Mouse (Mus musculus) liver, embryonic 16.5 days (tissue): ENCODE data around the gene Hecw1. TPM values are rescaled to one million over a fixed set of nuclear protein-coding genes. Genes with fewer than 3 reads are reported as not detected.

Source experiments
- ATAC-seq: fragments of 200-750 bp; cut with Nextera tagmentation; 2 replicates; pipeline ENCODE4 v1.8.0; 2017; ENCODE audit warnings: low read depth, mild to moderate bottlenecking, moderate number of reproducible peaks, moderate library complexity
- H3K27ac ChIP-seq: fragments of 300-500 bp; sonication (generic); 2 replicates; pipeline ENCODE4 v1.5.1; 2014; ENCODE audit warnings: mild to moderate bottlenecking, low read length
- H3K27me3 ChIP-seq: fragments of 300-500 bp; sonication (generic); 2 replicates; pipeline ENCODE4 v1.6.1; 2014; ENCODE audit warnings: low read depth, low read length, mixed read lengths; ENCODE audit not compliant: control insufficient read depth, insufficient read depth
- H3K36me3 ChIP-seq: fragments of 300-500 bp; sonication (generic); 2 replicates; pipeline ENCODE4 v1.6.1; 2014; ENCODE audit warnings: mild to moderate bottlenecking; ENCODE audit not compliant: control insufficient read depth, insufficient read depth
- H3K4me1 ChIP-seq: fragments of 300-500 bp; sonication (generic); 2 replicates; pipeline ENCODE4 v1.6.1; 2014; ENCODE audit warnings: low read depth, low read length, mixed read lengths; ENCODE audit not compliant: control insufficient read depth
- H3K4me2 ChIP-seq: fragments of 300-500 bp; sonication (generic); 2 replicates; pipeline ENCODE4 v1.6.1; 2014; ENCODE audit warnings: low read depth, low read length, mixed read lengths
- H3K4me3 ChIP-seq: fragments of 300-500 bp; sonication (generic); 2 replicates; pipeline ENCODE4 v1.5.1; 2014; ENCODE audit warnings: low read depth, mild to moderate bottlenecking, low read length
- H3K9ac ChIP-seq: fragments of 300-500 bp; sonication (generic); 2 replicates; pipeline ENCODE4 v1.6.1; 2014; ENCODE audit warnings: low read depth, low read length
- H3K9me3 ChIP-seq: fragments of 300-500 bp; sonication (generic); replicated peaks from 2 replicates; pipeline ENCODE4 v1.6.1; 2016; ENCODE audit warnings: low read length; ENCODE audit not compliant: control insufficient read depth
- WGBS: fragments of 180-500 bp; shearing (Covaris S2); extraction: QIAGEN DNeasy Blood & Tissue Kit; methylation state at CpG from one replicate; pipeline ENCODE4 v1.1.7; 2014; ENCODE audit not compliant: insufficient replicate concordance; 5-methylcytosine and 5-hydroxymethylcytosine counted together
- polyA plus RNA-seq: library from polyadenylated mRNA; unstranded; fragments of >200 nt; fragmentation: Nextera tagmentation; extraction: Ambion mirVana; gene quantifications from 2 replicates; pipeline ENCODE4 v1.2.1, GENCODE M21; 2015

Gene Hecw1
- polyA plus RNA-seq, 1 experiment from 2014 or later, result 0.02 TPM

DNA sequence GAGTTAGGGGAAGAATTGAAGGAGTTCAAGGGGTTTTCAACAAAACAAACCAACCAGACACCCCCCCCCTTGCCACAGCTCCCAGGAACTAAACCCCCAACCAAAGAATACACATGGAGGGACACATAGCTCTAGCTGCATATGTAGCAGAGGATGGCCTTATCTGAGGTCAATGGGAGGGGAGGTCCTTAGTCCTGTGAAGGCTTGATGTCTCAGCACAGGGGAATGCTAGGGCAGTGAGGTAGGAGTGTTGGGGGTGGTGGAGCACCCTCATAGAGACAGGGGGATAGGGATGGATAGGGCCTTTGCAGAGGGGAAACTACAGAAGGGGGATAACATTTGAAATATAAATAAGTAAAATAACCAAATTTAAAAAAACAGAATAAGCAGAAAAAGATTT is 9.1 kb downstream of the Hecw1 start:
- no peak for ATAC-seq
- Histone ChIP-seq H3K4me3 (no peak overlapping the region), H3K36me3 (no peaks in the 10 kb centered on the region), H3K4me1 (no peaks in the 10 kb centered on the region), H3K9me3 (no peaks in the 10 kb centered on the region), H3K27ac (no peak overlapping the region), H3K27me3 (no peaks in the 10 kb centered on the region), H3K4me2 (no peak overlapping the region), H3K9ac (no peak overlapping the region)

DNA sequence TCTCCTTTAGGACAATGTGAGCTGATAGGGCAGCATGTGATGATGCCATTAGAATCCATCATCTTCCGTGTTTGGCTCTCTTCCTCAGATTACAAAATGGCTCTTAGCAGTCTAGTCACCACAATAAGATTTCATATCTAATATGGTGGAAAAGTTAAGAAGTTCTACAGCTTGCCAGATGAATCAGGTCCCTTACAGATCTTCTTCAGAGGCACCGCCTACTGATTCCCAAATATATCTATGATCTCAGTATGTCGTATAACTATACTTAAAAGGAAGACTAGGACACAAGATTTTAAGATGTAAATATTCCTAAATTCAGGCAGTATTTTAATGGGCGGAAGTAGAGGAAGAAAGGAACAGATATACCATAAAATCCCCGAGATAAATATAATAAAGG is 16.3 kb downstream of the Hecw1 start:
- Histone ChIP-seq H3K36me3 (no peaks in the 10 kb centered on the region), H3K4me3 (no peak overlapping the region), H3K9ac (no peak overlapping the region), H3K27ac (no peak overlapping the region), H3K4me1 (no peaks in the 10 kb centered on the region), H3K4me2 (no peak overlapping the region), H3K9me3 (no peaks in the 10 kb centered on the region), H3K27me3 (no peaks in the 10 kb centered on the region)
- WGBS, result 61% methylated on average over 5 of the region's 5 CpGs
- ATAC-seq, result no peak

DNA sequence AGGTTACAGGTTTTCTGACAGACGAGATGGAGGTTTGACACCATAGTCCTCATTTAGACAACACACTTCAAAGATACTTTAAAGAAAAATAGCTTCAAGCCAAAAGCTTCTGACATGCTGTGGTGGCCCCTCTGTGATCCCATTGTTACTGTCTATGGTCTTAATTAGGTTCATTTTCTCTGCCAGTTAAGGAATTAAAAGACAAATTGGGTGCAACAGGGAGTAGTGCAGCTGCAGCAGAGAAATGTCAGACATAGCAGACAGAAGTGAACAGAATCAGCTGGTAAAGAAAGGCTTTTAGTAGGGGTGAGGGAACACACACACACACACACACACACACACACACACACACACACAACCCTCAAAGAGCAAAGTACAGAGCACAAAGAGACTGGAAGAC is 22.8 kb downstream of the Hecw1 start:
- H3K9me3 ChIP-seq, result no peaks in the 10 kb centered on the region
- H3K27me3 ChIP-seq, result no peaks in the 10 kb centered on the region
- no peak for ATAC-seq
- H3K27ac ChIP-seq, result no peak overlapping the region
- no peak overlapping the region for H3K9ac ChIP-seq
- WGBS, result 34% methylated on average over 1 of the region's 1 CpGs
- no peak overlapping the region for H3K4me2 ChIP-seq
- H3K4me3 ChIP-seq, result no peak overlapping the region
- H3K4me1 ChIP-seq, result no peaks in the 10 kb centered on the region
- H3K36me3 ChIP-seq, result no peaks in the 10 kb centered on the region

DNA sequence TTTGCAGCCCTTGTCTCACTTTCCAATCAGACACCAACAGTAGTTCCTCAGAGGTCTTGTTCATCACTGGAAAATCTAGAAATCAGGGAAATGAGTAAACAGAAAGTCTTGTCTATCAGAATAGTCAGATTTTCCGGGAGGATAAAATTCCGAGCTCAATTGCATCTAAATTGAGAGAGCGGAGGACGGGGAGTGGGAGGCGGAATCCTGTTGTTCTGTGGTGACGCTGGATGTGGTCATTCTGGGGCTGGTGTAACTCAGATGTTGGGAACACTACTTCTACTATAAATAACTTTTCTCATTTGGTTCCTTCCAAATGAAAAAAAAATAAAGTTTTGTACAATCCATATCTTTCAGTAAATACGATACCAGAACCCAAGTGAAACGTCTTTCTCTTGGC is 24.2 kb downstream of the Hecw1 start:
- Histone ChIP-seq H3K4me2 (no peak overlapping the region), H3K27me3 (no peaks in the 10 kb centered on the region), H3K4me3 (no peak overlapping the region), H3K36me3 (no peaks in the 10 kb centered on the region), H3K4me1 (no peaks in the 10 kb centered on the region), H3K9me3 (no peaks in the 10 kb centered on the region), H3K9ac (no peak overlapping the region), H3K27ac (no peak overlapping the region)
- no peak for ATAC-seq
- 72% methylated on average over 8 of the region's 8 CpGs for WGBS

DNA sequence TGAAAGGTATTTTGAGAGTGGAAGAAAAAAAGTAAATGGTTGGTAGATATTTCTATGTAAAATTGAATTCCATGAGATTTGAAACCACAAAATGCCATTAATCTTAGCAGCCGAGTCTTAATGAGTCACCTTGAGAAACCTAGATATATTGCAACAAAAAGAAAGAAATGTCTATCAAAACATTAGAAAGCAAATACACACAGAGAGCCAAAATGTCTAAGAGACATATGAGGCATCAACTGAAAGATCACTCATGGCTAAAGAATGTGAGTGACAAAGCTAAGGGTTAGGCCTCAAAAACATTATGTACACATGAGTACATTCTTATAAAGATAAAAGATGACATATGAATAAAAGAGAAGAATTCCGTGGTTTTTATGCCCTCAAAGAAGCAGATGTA is 26.1 kb downstream of the Hecw1 start:
- Histone ChIP-seq H3K36me3 (no peaks in the 10 kb centered on the region), H3K4me2 (no peak overlapping the region), H3K4me3 (no peak overlapping the region), H3K9me3 (no peaks in the 10 kb centered on the region), H3K27me3 (no peaks in the 10 kb centered on the region), H3K9ac (no peak overlapping the region), H3K4me1 (no peaks in the 10 kb centered on the region), H3K27ac (no peak overlapping the region)
- WGBS, result 49% methylated on average over 2 of the region's 2 CpGs
- no peak for ATAC-seq

DNA sequence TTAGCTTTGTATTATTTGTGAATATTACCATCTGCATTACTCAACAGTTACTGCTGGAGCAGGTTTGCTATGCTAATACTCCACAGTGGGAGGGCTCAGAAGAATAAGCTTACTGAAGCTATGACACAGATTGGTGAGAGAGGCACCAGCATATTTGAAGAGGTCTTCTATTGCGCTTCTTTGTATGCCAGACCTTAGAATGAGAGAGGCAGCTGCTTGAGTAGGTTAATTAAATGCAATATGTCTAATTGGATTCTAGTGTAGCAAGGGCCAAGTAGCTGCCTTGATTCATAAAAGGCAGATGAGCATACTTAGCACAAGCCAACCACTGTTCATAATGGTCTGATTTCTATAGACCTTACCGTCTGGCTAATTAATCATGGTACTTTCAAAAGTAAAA is 35.2 kb downstream of the Hecw1 start:
- Histone ChIP-seq H3K4me1 (no peaks in the 10 kb centered on the region), H3K4me2 (no peak overlapping the region), H3K27me3 (no peaks in the 10 kb centered on the region), H3K9me3 (no peaks in the 10 kb centered on the region), H3K27ac (no peak overlapping the region), H3K4me3 (no peak overlapping the region), H3K9ac (no peak overlapping the region), H3K36me3 (no peaks in the 10 kb centered on the region)
- WGBS, result 75% methylated on average over 2 of the region's 2 CpGs
- no peak for ATAC-seq

DNA sequence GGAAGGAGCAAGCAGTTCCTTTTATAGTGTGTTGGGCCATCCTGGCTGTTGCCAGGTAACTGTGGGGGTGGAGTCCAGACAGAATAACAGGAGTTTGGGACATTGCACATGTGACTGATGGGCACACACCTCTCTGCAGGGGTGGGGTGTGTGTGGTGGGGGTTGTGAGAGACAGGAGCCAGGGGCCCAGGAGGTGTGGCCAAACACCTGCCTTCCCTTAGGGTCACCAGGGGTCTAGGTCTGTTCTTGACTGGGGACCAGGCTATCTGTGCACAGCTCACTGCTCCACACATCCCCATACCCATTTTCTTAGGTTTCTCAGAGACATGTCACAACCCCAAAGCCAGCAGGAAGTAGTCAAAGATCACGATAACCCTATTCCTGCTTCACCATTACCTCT is 51.9 kb downstream of the Hecw1 start:
- 50% methylated on average over 1 of the region's 1 CpGs for WGBS
- Histone ChIP-seq H3K9ac (no peak overlapping the region), H3K27me3 (no peaks in the 10 kb centered on the region), H3K4me3 (no peak overlapping the region), H3K9me3 (no peaks in the 10 kb centered on the region), H3K4me1 (no peaks in the 10 kb centered on the region), H3K36me3 (no peaks in the 10 kb centered on the region), H3K27ac (no peak overlapping the region), H3K4me2 (no peak overlapping the region)
- no peak for ATAC-seq

DNA sequence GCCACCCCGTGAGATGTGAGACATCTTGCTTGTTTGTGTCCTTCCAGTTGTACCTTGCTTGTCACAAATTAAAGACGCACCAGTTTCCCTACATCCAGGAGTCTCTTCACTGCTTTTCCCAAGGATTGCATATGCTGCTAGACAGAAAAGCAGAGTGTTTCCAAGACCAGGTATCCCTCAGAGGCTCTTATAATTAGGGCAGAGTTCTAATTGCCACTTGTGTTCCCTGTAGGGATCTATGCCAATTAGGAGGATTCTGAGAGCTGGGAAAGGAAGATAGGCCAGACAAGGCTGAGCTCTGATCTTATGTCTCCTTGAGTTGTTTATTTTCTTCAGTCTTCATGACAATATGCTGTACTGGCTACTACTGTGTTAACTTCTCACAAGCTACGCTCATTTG is 55.5 kb downstream of the Hecw1 start:
- H3K36me3 ChIP-seq, result no peaks in the 10 kb centered on the region
- no peaks in the 10 kb centered on the region for H3K9me3 ChIP-seq
- H3K27me3 ChIP-seq, result no peaks in the 10 kb centered on the region
- no peak for ATAC-seq
- H3K4me2 ChIP-seq, result no peak overlapping the region
- H3K4me3 ChIP-seq, result no peak overlapping the region
- H3K27ac ChIP-seq, result no peak overlapping the region
- H3K9ac ChIP-seq, result no peak overlapping the region
- 57% methylated on average over 3 of the region's 3 CpGs for WGBS
- H3K4me1 ChIP-seq, result no peaks in the 10 kb centered on the region

DNA sequence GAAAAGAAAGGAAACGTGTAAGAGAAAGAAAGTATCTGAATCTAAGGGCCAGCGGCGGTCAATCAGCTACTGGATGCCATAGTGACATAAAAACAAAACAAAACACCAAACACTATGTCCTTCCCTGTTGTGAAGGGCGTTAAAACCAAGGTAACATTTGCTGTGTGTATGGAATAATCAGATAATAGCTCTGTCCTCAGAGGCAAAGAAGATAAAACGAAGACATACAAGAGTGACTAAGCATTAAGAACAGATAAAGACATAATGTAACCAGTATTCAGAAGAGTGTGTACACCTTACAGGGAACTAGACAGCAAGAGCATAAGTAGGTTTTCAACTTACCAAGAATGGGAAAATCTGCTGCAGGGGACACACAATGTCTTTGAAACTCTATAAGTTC is 62.0 kb downstream of the Hecw1 start:
- no peak overlapping the region for H3K27ac ChIP-seq
- no peak overlapping the region for H3K9ac ChIP-seq
- no peak for ATAC-seq
- H3K9me3 ChIP-seq, result no peaks in the 10 kb centered on the region
- no peaks in the 10 kb centered on the region for H3K36me3 ChIP-seq
- no peak overlapping the region for H3K4me3 ChIP-seq
- no peak overlapping the region for H3K4me2 ChIP-seq
- no peaks in the 10 kb centered on the region for H3K27me3 ChIP-seq
- WGBS, result 43% methylated on average over 5 of the region's 5 CpGs
- H3K4me1 ChIP-seq, result no peaks in the 10 kb centered on the region

DNA sequence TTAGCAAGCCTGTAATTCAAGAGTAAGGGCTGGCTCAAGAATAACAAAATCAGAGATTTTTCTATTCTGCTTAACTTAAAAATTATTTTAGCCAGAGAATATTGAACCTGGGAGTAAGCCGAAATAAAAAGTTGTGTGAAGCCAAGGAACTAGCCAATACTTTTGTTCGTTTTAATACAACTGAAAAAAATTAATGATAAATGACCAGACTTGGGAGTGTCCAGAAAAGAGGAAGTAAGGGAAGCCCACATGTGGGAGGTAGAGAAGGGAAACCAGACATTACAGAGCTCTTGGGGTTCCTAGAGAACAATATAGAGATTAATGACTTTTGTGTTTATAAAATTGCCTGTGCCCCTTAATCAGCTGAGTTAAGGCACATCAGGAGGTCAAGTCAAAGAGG is 66.0 kb downstream of the Hecw1 start:
- ATAC-seq, result no peak

More for the DNA sequence above, 66.0 kb downstream of the Hecw1 start:
- Histone ChIP-seq H3K4me1 (no peaks in the 10 kb centered on the region), H3K9ac (no peak overlapping the region), H3K27ac (no peak overlapping the region), H3K36me3 (no peaks in the 10 kb centered on the region), H3K4me2 (no peak overlapping the region), H3K9me3 (no peaks in the 10 kb centered on the region), H3K27me3 (no peaks in the 10 kb centered on the region), H3K4me3 (no peak overlapping the region)
- 43% methylated on average over 2 of the region's 2 CpGs for WGBS
